Mouse (Mus musculus): ENCODE measurements around the gene Spdl1.

DNA sequence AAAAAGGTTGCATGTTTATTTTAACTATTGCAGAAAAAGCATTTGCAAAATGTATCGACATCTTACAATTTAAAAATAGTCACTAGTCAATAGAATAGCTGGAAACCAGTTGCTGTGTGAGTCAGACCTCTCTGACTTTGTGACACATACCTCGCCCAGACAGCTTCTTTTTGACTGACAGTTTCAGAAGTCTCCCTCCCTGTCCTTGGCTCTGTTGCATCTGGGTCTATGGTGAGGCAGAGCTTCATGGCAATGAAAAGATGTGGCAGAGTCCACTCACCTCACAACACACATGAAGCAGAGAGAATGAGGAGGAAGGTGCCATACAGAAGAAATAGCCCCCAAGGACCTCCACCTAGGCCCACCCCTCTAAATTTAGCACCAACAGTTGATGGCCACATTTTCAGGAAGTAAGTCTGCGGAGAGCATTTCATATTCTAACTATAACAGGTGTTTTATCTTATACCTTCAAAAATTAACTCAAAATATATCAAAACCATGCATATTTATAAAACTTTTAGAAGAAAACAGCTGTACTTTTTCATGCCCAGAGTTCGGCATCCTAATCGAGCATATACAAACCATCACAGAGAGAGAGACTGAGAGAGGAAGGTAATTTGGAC, 69.6 kb downstream of the Spdl1 start:
- TF ChIP-seq GATA1 (IDR thresholded peaks at IDR 0.05; ENCODE audit: low read length) (no peak), TAL1 (IDR thresholded peaks at IDR 0.05; ENCODE audit: low read length) (no peak)

Measured in erythroblast, embryonic 14.5 days (primary cell).